Mouse (Mus musculus): Measurements from ENCODE around the gene Plcg2.

Plcg2 gene

GRCm38 (mm10) chr8:117488246-117489005, 9.7 kb upstream of the Plcg2 start:
- DNase-seq = no peak

- no peak for DNase-seq
Measured at GRCm38 (mm10) chr8:117493543-117493942, 4.5 kb upstream of the Plcg2 start.

- DNase-seq = no peak
Measured at GRCm38 (mm10) chr8:117494874-117495273, 3.2 kb upstream of the Plcg2 start.

- DNase-seq = no peak
Measured at GRCm38 (mm10) chr8:117498915-117499540, 937 bp downstream of the Plcg2 start.

GRCm38 (mm10) chr8:117500232-117500823, 2.2 kb downstream of the Plcg2 start:
- no peak for DNase-seq

GRCm38 (mm10) chr8:117501323-117501722, 3.2 kb downstream of the Plcg2 start:
- DNase-seq = no peak

- DNase-seq = no peak
Measured at GRCm38 (mm10) chr8:117503405-117504069, 5.4 kb downstream of the Plcg2 start.

- no peak for DNase-seq
Measured at GRCm38 (mm10) chr8:117507703-117508102, 9.6 kb downstream of the Plcg2 start.

GRCm38 (mm10) chr8:117516876-117517565, 18.9 kb downstream of the Plcg2 start:
- DNase-seq = no peak

- no peak for DNase-seq
Measured at GRCm38 (mm10) chr8:117517861-117518260, 19.8 kb downstream of the Plcg2 start.

GRCm38 (mm10) chr8:117518873-117519272, 20.8 kb downstream of the Plcg2 start:
- DNase-seq = no peak

GRCm38 (mm10) chr8:117526185-117526584, 28.1 kb downstream of the Plcg2 start:
- DNase-seq = peak; percentile 76

GRCm38 (mm10) chr8:117527983-117528382, 29.9 kb downstream of the Plcg2 start:
- DNase-seq = no peak

- DNase-seq = no peak
Measured at GRCm38 (mm10) chr8:117529177-117529576, 31.1 kb downstream of the Plcg2 start.

- no peak for DNase-seq
Measured at GRCm38 (mm10) chr8:117532381-117532972, 34.4 kb downstream of the Plcg2 start.

GRCm38 (mm10) chr8:117536862-117537261, 38.8 kb downstream of the Plcg2 start:
- no peak for DNase-seq

- DNase-seq = peak; percentile 22
Measured at GRCm38 (mm10) chr8:117537751-117538150, 39.7 kb downstream of the Plcg2 start.

GRCm38 (mm10) chr8:117542951-117543350, 44.9 kb downstream of the Plcg2 start:
- DNase-seq = peak; percentile 27

GRCm38 (mm10) chr8:117543789-117544188, 45.7 kb downstream of the Plcg2 start:
- DNase-seq = peak; percentile 51

- no peak for DNase-seq
Measured at GRCm38 (mm10) chr8:117545043-117545442, 47.0 kb downstream of the Plcg2 start.

- DNase-seq = no peak
Measured at GRCm38 (mm10) chr8:117546386-117546785, 48.3 kb downstream of the Plcg2 start.

GRCm38 (mm10) chr8:117547945-117548344, 49.9 kb downstream of the Plcg2 start:
- DNase-seq = no peak

Measured in layer of hippocampus, adult 9-11 months (tissue).